Mouse (Mus musculus): ENCODE data around the gene Spn. TPM values are rescaled to one million over a fixed set of nuclear protein-coding genes. Genes with fewer than 3 reads are reported as not detected.
A peak's percentile ranks its signal among the peaks of the same experiment; 100 is the strongest.
"Not testable (repeated sequence)": the region's sequence is repeated elsewhere in the genome, so short reads cannot be mapped to it uniquely, and the experiment has no call there.

Gene Spn
- total RNA-seq (2021), result 1 to 10 TPM; 3.2 to 3.3 TPM
- long read RNA-seq, experiment 1, partial matches to known transcripts, result 0 of 1 reads
- long read RNA-seq, experiment 1, other reads (novel, unspliced or antisense), result 1 of 1 reads
- long read RNA-seq, experiment 2, result 0 reads

DNA sequence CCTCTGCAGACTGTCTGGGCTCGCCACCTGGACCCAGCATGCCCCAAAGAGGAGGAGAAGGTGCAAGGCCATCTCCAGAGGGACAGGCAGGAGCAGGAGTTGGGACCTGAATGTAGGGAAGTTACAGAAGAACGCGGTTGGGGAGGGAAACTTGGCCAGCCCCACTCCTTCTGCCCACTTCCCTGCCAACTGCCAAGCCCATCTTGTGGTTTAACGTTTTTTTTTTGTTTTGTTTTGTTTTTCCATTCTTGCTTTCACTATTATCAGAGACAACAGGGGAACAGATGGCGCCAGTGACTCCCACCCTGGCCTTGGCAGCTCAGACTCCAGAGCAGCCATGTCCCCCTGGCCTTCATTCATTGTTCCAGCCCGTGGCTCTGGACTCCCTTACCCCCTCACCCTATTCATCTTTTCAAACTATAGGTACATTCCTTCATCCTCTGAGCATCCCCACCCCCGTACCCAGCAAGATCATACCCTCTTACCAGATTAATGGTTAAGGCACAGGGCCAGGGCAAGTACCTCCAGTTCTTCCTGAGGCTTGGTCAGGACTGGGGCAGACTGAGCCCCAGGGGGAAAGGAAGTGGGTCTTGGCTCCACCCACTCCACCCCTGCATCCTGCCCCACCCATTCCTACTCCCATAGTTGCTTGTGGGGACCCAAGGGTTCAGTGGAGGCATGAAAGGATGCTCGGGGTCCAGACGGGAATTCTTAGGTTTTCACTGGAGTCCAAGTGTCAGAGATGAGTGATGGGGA lies at the start of gene Spn:
Gene Spn, minus strand, starts transcription at position 562 of the 756 bp plus-strand sequence.
- DNase-seq, result no peak

DNA sequence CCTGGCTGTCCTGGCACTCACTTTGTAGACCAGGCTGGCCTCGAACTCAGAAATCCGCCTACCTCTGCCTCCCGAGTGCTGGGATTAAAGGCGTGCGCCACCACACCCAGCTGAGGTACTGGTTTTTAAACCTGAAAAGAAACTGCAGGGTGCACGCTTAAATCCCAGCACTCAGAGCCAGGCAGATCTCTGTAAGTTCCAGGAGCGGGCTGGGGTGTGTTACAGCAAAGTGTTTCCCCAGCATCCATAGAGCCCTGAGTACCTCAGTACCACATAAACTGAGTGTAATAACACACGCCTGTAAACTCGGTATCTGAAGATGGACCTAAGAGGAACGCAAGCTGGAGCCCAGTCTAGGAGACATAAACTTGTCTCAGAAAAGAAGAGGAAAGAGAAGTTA lies 49.7 kb upstream of the Spn start:
- DNase-seq, result no peak

DNA sequence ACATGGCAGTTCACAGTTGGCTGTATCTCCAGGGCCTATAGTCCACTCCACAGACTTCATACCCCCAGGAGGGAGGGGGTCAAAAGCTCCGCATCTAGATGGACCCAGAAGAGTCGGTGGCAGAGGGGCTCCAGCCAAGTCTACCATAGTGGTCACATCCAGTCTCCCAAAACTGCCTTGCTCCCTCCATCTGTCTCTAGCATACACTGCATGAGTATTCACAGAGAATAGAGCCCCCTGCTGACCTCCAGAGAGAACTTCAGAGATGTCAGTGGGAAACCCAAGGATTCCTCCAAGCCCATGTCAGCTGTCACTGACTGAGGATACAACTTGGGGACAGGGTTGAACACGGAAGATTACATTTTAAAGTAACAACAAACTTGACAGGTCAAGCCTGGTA lies 48.0 kb upstream of the Spn start:
- no peak for DNase-seq

DNA sequence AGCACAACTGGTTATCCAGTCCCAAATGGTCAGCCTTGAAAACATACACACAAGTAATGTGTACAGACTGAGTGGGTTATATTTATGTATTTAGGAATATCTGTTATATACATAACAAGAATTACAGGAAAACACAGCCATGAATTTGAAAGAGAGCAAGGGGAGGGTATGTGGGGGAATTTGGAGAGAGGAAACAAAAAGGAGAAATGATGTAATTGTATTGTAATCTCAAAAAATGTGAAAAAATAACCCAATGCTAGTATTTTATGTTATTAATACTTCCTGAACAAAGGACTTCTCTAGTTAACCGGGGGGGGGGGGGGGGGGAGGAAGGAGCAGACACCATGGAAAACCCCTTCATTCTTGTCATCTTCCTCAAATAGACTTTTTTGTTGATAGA lies 47.1 kb upstream of the Spn start:
- DNase-seq, result no peak

DNA sequence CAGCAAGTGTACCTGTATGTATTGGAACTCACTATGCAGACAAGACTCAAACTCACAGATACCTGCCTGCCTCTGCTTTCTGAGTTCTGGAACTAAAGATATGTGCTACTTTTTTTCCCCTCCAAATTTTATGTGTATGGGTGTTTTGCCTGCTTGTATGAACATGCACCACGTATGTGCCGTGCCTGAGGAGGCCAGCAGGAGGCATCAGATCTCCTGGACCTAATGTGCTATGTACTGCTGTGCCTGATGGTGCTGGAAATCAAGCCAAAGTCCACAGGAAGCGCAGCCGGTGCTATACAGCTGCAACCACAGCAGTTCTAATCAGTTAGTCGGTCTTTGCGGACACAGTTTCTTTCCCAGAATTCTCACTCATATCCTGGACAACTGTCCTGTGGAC lies 46.2 kb upstream of the Spn start:
- DNase-seq, result no peak

DNA sequence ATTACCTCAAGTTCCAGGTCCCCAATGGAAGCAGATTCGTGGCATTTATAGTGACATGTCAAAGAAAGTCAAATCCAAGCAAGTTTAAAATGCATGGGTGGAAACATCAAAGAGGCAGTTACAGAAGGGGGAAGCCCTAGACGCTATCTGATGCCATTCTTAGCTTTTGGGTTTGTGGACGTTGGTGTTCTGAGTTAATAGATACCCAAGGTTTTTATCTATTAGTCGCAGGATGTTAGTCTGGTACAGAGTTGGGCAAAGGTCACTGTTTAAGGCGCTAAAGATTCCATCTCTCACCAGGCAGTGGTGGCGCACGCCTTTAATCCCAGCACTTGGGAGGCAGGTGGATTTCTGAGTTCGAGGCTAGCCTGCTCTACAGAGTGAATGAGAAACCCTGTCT lies 45.7 kb upstream of the Spn start:
- no peak for DNase-seq

DNA sequence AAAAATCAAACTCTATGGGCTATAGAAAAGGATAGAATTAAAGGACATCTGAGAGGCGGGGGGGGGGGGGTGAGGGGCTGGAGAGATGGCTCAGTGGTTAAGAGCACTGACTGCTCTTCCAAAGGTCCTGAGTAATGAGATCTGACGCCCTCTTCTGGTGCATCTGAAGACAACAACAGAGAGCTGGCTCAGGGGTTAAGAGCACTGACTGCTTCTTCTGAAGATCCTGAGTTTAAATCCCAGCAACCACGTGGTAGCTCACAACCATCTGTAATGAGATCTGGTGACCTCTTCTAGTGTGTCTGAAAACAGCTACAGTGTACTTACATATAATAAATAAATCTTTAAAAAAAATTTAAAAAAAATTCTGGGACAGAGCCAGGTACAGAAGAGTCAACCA lies 44.1 kb upstream of the Spn start:
- not testable (repeated sequence) for DNase-seq

DNA sequence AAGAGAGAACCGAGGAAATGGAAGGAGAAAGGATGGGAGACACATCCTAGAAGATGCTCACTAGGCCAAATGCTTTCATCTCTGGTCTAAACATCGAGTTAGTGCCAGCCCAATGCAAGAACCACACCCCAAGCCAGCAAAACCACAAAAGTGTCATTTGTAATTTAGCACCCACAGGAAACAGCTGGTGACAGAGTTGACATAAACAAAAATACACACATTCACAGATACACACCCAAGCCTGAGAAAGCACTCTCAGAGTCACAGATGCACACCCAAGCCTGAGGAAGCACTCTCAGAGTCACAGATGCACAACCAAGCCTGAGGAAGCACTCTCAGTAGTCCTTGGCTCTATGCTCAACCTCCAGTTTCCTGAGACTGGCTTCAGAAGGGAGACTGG lies 43.2 kb upstream of the Spn start:
- no peak for DNase-seq

DNA sequence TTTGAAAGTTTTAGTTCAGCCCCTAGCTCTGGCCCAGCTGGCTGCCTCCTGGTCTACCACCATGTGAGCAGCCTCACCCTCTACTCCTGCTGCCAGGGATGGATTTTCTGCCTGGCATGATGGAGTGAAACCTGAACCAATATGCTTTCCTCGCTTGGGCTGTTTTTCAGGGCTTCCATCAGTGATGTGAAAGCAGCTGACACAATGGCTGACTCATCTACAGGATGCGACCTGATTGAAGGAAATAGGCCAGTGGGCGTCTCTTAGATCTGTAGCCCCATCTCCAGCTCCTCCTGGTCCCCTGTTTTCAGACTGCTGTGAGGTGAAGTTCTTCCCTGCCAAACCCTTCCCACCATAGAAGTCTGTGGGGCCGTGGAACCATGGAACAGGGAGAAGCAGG lies 39.3 kb upstream of the Spn start:
- no peak for DNase-seq

DNA sequence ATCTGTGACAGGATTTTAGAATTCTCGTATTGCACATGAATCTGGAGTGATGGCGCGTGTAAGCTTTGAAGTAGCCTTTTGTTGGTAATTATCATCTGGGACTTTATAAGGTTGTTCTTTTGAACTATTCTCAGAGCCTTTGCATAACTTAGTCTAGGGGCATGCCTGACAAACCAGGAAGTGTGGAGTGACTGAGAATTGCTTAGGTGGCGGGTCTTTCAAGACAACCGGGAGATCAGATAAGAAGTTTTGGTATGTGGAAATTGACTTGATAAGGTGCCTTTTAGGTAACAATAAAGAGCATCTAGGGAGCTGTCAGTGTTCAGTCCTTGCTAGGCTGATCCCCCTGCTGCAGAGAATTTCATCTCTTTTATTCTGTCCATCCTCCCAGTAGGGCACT lies 28.9 kb upstream of the Spn start:
- no peak for DNase-seq

DNA sequence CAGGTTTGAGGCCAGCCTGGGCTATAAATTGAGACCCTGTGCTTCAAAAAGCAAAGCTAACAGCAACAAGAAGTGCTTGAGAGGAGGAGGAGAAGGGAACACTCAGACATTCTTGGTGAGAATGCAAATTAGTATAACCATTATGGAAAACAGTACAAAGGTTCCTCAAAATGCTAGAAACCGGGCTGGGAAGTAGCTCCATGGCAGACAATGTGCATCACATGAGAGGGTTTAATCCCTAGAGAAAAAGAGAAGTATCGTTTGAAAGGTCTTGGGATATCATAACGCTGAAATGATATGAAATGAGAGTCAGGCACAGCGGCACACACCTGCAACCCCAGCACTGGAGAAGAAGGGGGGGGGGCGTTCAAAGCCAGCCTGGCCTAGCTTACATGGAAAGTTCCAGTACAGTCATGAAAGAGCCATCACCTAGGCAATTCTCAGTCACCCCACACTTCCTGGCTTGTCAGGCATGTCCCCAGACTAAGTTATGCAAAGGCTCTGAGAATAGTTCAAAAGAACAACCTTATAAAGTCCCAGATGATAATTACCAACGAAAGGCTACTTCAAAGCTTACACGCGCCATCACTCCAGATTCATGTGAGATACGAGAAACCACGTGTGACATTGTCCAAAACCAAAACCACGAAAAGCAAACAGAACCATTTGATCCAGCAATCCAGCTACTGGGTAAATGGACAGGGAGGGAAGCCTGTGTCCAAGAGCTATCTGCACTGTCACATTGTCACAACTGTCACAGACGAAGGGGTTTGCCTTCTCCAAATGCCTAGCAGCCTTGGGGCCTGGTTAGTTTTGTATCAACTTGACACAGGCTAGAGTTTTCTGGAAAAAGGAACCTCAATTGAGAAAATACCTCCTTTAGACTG lies 28.2 kb upstream of the Spn start:
- no peak for DNase-seq

DNA sequence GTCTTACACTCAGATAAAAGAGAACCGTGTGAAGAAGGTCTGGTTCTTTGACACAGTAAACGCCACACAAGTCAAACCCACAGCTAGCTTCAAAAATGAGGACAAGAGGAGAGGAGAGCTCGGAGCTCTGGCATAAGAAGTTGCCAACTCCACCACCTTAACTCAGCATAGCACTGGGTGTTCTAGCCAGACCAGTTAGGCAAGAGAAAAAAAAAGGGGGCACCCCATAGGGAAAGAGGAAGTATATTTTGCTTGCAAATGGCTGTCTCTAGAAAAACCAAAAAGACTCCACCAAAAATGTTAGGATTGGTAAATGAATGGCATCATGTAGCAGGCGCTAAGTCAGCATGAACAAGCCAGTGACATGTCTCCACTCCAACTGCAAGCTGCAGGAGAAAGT lies 26.4 kb upstream of the Spn start:
- no peak for DNase-seq

DNA sequence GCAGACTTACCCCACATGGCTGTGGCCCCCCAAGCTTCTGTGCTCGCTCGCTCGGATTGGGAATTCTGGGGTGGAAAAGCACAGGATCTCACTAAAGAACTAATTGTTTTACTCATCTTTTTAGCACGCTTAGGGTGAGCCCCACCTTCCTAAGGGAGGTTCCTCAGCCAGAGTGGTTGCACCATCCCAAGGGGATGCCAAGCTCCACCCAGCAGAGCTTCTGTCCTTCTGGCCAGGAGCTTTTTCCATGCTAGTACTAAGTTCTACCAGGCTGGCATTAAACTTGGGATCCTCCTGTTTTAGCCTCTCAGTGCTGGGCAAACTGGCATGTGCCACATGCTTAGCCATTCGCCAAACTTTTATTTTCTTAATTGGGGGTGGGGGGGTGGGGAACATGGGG lies 24.9 kb upstream of the Spn start:
- DNase-seq, result peak; percentile 65

DNA sequence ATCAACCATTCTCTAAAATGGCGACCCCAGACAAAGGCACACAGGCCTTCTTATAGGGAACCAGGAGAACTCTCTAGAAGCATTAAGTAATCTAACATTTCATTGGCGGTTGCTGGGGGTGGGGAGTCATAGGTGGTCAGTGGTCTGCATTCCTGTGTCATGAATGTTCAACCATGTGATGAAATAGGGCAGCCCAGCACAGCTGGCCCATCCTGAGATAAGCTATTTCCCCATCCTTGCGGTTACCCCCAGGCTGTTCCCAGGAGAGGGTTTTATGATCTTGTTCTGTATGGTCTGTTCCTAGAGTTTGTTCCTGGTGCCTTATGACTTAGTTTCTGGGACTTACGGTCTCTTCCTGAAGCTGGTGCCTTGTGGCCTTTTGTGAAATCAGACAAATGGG lies 19.9 kb upstream of the Spn start:
- no peak for DNase-seq

DNA sequence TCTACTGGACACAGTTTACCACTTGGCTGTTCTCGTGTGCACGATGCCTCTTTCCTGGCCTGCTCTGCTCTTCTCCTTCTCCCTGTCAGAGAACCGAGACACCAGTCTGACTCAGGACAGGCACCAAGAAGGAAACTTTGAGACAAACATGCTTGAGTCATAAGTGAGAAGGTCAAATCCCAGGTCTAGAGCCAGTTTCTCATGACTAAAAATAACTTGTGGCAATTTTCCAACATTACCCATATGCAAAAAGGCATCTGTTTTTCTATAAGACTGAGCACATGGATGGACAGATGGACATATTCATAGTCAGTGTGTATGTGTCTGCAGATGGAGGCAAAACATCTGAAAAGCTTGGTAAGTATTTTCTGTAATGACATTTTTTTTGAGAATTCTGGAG lies 15.9 kb upstream of the Spn start:
- peak; percentile 25 for DNase-seq

DNA sequence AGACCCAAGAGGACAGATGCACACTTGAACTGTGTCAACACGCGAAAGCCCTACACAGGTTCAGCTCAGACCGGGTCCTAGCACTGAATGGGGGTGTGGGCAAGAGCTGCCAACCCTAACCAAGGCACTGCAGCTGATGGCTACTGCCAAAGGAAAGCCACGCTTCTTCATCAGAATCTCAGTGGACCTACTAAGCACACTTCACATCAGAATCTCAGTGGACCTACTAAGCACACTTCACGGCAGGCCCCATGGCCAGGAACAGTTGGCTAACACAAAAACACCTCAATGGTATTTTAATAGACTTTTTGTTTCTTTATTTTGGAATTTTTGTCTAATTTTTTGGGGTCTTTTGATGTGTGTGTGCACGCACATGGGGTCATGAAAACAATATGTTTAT lies 14.8 kb upstream of the Spn start:
- no peak for DNase-seq

DNA sequence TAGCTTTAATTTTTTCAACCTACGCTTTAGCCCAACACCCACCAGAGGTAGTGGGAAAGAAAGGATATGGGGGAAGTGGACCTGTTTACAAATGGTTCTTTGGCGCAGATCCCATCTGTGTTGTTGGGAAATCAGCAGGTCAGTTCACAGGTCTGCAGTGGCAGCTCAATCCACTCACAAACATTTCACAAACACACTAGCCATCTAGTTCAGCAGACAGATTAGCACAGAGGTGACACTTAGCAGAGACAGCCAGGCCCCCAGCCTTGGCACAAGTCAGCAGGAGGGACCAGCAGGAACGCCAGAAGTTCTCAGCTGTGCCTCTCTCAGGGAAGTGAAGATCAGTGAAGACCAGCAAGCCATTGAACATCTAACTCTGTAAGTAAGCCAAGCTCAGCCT lies 10.3 kb upstream of the Spn start:
- no peak for DNase-seq

DNA sequence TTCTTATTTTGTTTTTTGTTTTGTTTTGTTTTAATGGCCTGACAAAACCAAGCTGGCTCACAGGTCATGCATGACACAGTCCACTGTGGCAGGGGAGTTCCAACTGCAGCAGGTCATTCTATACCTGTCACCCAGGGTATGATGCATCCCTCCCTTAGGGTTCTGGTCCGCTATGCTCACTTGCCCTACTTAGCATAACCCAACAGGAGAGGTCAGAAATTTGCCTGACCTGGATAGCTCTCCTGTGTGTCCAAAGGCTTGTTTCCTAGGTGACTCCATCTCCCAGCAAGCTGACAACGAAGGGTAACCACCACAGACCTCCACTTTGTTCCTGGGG lies 8.6 kb upstream of the Spn start:
- DNase-seq, result no peak

DNA sequence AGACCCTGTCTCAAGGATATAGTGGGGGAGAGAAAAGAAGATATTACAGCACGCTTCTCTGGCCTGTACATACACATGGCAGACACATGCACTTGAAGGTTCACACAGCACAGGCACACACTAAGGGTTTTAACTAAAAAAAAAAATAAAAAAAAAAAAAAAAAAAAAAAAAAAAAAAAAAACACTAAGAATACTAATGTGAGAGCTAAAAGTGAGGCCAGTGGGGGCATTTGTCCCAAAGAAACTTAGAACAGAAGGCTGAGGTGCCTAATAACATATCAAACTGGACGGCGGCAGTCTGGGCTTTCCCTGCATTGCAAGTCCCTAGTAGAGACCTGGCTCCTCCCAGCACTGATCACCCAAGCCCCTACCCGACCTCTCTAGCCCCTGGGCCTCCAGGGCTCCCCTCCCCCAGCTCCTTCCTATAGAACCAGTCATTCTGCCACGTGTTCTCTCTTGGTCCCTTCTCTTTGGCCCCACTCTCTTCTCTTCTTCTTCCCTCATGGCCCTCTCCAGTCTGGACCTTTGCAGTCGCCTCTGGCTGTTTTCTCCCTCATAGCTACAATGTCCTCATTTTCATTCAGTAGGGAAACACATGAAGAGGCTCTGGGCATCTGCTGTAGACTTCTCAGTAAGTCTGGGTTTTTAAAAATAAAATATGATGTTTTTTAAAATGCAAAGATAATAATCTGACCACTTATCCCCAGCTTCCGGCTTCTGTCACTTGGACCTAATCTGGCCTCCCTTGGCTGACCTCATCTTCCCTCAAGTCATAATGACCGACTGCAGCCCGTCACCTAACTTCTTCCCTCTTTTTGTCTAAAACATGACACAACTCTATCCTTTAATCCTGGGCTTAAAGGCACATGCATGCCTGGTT lies 8.0 kb upstream of the Spn start:
- no peak for DNase-seq

DNA sequence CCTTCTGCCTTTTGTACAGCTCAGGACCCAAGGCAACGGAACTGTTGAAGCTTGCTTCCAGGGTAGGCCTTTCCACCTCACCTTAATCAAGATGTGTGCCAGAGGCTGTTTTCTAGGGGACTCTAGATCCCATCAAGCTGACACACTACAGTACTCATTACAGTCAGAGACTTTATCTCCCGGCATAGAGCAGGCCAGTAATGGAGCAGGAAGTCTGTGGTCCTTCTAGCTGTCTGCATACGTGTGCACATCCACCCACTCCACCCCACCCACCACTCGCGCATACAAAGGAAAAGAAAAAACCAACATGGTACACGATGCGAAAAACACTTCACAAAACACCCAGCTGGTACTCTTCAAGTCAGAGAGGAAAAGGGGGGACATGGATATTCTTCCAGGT lies 6.8 kb upstream of the Spn start:
- no peak for DNase-seq

DNA sequence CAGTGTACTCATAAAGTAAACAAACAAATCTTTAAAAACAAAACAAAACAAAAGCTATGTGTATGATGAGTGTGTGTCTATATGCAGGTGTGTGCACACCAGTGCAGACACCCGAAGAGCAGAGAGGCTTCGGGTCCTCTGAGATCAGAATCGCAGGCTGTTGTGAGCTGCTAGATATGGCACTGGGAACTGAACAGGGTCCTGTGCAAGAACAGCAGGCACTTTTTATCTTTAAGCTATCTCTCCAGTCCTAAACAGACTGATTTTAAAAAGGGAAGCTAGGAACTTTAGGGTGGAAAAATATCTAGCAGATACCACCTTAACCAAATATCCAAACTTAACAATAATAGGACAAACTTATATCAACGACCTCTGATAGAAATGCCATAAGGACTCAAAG lies 5.0 kb upstream of the Spn start:
- no peak for DNase-seq

DNA sequence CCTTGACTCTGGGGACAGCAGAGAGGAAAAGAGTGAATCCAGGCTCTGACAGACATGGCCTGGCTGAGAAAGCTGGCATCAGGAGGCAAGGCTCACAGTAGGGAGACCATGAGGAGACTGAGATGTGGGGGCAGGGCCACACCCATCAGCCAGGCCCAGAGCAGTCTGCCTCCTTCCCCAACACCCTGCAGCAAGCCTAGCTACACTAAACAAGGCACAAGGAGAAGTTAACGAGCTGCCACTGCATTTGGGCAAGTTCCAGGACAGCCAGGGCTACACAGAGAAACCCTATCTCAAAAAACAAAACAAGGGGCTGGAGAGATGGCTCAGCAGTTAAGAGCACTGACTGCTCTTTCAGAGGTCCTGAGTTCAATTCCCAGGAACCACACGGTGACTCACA lies 4.6 kb upstream of the Spn start:
- no peak for DNase-seq

Data from adrenal gland, postnatal 10 days (tissue).